In the genomic region with DNA sequence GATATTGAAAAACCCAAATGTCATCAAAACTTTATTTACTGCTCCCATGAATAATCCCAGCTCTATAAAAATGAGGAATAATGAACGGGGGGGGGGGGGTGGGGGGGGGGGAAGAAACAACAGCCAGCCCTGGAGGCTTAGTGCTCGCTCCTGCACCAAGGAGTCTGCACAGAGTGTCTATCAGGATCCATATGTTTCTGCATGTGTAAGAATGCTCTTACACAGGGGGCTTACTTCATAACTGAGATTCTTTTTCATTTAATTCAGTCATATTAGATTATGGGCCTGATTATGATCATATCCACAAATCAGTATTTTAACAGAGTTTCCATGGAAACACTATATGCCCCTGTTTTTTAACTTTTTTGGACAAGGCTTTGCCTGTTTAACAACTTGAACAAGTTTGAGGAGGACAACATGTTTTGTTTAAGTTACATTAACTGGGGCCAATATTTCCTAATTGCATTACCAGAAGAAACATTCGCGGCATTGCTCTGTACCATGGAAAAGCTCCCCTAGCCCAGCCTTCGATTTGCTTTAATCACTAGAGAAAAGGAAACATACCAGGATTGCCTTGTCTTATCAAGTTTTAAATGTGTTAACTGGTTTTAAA, we compare ENCODE assay signal across 27 mouse cellular contexts. TPM values are rescaled to one million over a fixed set of nuclear protein-coding genes. Genes with fewer than 3 reads are reported as not detected.
"Had no signal": no experiment of that assay in that cellular context is flagged by ENCODE, and none has a peak within 500 bp of the region (broad histone marks: within the 10 kb centered on the region; RNA-seq: fewer than 3 reads in every experiment).

No protein-coding gene starts in this region.

- H3K9ac ChIP-seq: heart, embryonic 13.5 days; heart, embryonic 15.5 days; hindbrain, embryonic 13.5 days; hindbrain, embryonic 15.5 days; kidney, embryonic 15.5 days; limb, embryonic 13.5 days; limb, embryonic 15.5 days; liver, embryonic 12.5 days; liver, embryonic 14.5 days had no signal

- H3K27ac ChIP-seq: gastrocnemius, adult 2 months; heart, embryonic 13.5 days; heart, embryonic 15.5 days; hindbrain, embryonic 13.5 days; hindbrain, embryonic 15.5 days; hindbrain, postnatal 0 days; kidney, embryonic 15.5 days; kidney, postnatal 0 days; limb, embryonic 13.5 days; limb, embryonic 15.5 days; liver, embryonic 12.5 days; liver, embryonic 14.5 days had no signal

- DNase-seq: gastrocnemius, adult 2 months; gastrocnemius, postnatal 10 days; gastrocnemius, postnatal 25 days; heart, adult 18-20 months; heart, postnatal 14 days; heart, postnatal 36 days; kidney, adult 11 months; kidney, adult 9 months; kidney, postnatal 14 days; kidney, postnatal 36 days; layer of hippocampus, adult 9-11 months; layer of hippocampus, postnatal 36 days; left cerebral cortex, postnatal 4 days had no signal

- H3K27me3 ChIP-seq: hindbrain, embryonic 13.5 days; hindbrain, embryonic 15.5 days; kidney, embryonic 15.5 days; limb, embryonic 13.5 days; limb, embryonic 15.5 days; liver, embryonic 12.5 days had no signal

- H3K4me3 ChIP-seq: gastrocnemius, adult 2 months; heart, embryonic 13.5 days; heart, embryonic 15.5 days; hindbrain, embryonic 13.5 days; hindbrain, embryonic 15.5 days; kidney, embryonic 15.5 days; limb, embryonic 13.5 days; limb, embryonic 15.5 days; liver, embryonic 12.5 days had no signal

- H3K9me3 ChIP-seq: heart, embryonic 13.5 days; heart, embryonic 15.5 days; hindbrain, embryonic 13.5 days; hindbrain, embryonic 15.5 days; kidney, embryonic 15.5 days; limb, embryonic 13.5 days; limb, embryonic 15.5 days; liver, embryonic 12.5 days had no signal

- ATAC-seq: hindbrain, postnatal 0 days; intestine, embryonic 16.5 days; liver, embryonic 12.5 days had no signal

- H3K36me3 ChIP-seq: heart, embryonic 13.5 days; heart, embryonic 15.5 days; hindbrain, embryonic 13.5 days; hindbrain, embryonic 15.5 days; kidney, embryonic 15.5 days; limb, embryonic 13.5 days; limb, embryonic 15.5 days; liver, embryonic 12.5 days had no signal

- H3K4me1 ChIP-seq: hindbrain, embryonic 15.5 days; kidney, embryonic 15.5 days; limb, embryonic 15.5 days; liver, embryonic 12.5 days had no signal

- H3K4me2 ChIP-seq: heart, embryonic 11.5 days; heart, embryonic 13.5 days; heart, embryonic 15.5 days; hindbrain, embryonic 13.5 days; hindbrain, embryonic 15.5 days; kidney, embryonic 15.5 days; limb, embryonic 13.5 days; limb, embryonic 15.5 days; liver, embryonic 12.5 days had no signal

RNA-seq across cellular contexts. Expression of gene Lrtm1, which starts 12.7 kb away (rescaled TPM):
- polyA plus RNA-seq: intestine, embryonic 14.5 days; intestine, embryonic 16.5 days; liver, embryonic 12.5 days had no signal
